Mouse (Mus musculus) limb, embryonic 14.5 days (tissue): ENCODE data around the gene Nin. TPM values are rescaled to one million over a fixed set of nuclear protein-coding genes. Genes with fewer than 3 reads are reported as not detected.

ENCODE experiments used
- ATAC-seq: fragments of 200-750 bp; cut with Nextera tagmentation; 2 replicates; pipeline ENCODE4 v1.8.0; 2017; ENCODE audit warnings: low read depth, moderate number of reproducible peaks, moderate TSS enrichment; ENCODE audit not compliant: low FRiP score
- DNase-seq: peaks from one replicate; pipeline ENCODE4 v3.0.0-alpha.2; 2015; ENCODE audit warnings: low spot score
- H3K27ac ChIP-seq: fragments of 300-500 bp; sonication (generic); replicated peaks from 2 replicates; pipeline ENCODE4 v1.5.1; 2014; ENCODE audit warnings: low read depth, mild to moderate bottlenecking, low read length, moderate library complexity, mixed read lengths
- H3K27me3 ChIP-seq: fragments of 300-500 bp; sonication (generic); 2 replicates; pipeline ENCODE4 v1.6.1; 2014; ENCODE audit warnings: low read length, mixed read lengths; ENCODE audit not compliant: control insufficient read depth, insufficient read depth
- H3K36me3 ChIP-seq: fragments of 300-500 bp; sonication (generic); 2 replicates; pipeline ENCODE4 v1.6.1; 2014; ENCODE audit warnings: mild to moderate bottlenecking, low read length, moderate library complexity, mixed read lengths; ENCODE audit not compliant: control insufficient read depth, insufficient read depth
- H3K4me1 ChIP-seq: fragments of 300-500 bp; sonication (generic); 2 replicates; pipeline ENCODE4 v1.6.1; 2014; ENCODE audit warnings: antibody characterized with exemption, low read length, mixed read lengths; ENCODE audit not compliant: control insufficient read depth, insufficient read depth
- H3K4me2 ChIP-seq: fragments of 300-500 bp; sonication (generic); replicated peaks from 2 replicates; pipeline ENCODE4 v1.6.1; 2014; ENCODE audit warnings: low read depth, mild to moderate bottlenecking, low read length, moderate library complexity; ENCODE audit not compliant: severe bottlenecking
- H3K4me3 ChIP-seq: fragments of 300-500 bp; sonication (generic); replicated peaks from 2 replicates; pipeline ENCODE4 v1.5.1; 2014; ENCODE audit warnings: low read length
- H3K9ac ChIP-seq: fragments of 300-500 bp; sonication (generic); 2 replicates; pipeline ENCODE4 v1.6.1; 2014; ENCODE audit warnings: mild to moderate bottlenecking, low read depth, low read length, moderate library complexity; ENCODE audit not compliant: severe bottlenecking
- H3K9me3 ChIP-seq: fragments of 300-500 bp; sonication (generic); 2 replicates; pipeline ENCODE4 v1.6.1; 2016; ENCODE audit warnings: low read length; ENCODE audit not compliant: control insufficient read depth
- POLR2A ChIP-seq: fragments of 200-500 bp; IDR thresholded peaks from 2 replicates; pipeline ENCODE4 v1.8.0; 2012; ENCODE audit warnings: inconsistent platforms, mild to moderate bottlenecking, moderate library complexity, borderline replicate concordance; ENCODE audit not compliant: insufficient read depth, insufficient read length; ENCODE audit errors: extremely low read depth
- WGBS: fragments of 180-500 bp; shearing (Covaris S2); extraction: QIAGEN DNeasy Blood & Tissue Kit; methylation state at CpG from one replicate; pipeline ENCODE4 v1.1.7; 2014; 5-methylcytosine and 5-hydroxymethylcytosine counted together
- polyA plus RNA-seq, 2 experiments: library from polyadenylated mRNA; depleted of rRNA in 1 of 2; stranded (reverse) in 1 of 2; unstranded in 1 of 2; fragments of >200 nt; fragmentation: Nextera tagmentation in 1 of 2; extraction: Ambion mirVana in 1 of 2; gene quantifications; 2 replicates each; pipeline versions ENCODE4 v1.2.1 to v1.2.3; 2012 to 2014

Gene Nin
- polyA plus RNA-seq, 2 experiments: 13.7 to 16.9 TPM

GRCm38 (mm10) chr12:69998186-69998983 is 115.1 kb downstream of the Nin start:
- Histone ChIP-seq H3K27ac (no peak overlapping the region), H3K9me3 (no peaks in the 10 kb centered on the region; the same call in 1 of the 2 replicates), H3K9ac (no peak overlapping the region), H3K36me3 (no peaks in the 10 kb centered on the region), H3K4me3 (no peak overlapping the region), H3K4me2 (no peak overlapping the region), H3K27me3 (no peaks in the 10 kb centered on the region), H3K4me1 (0 out of 2 replicates have a peak, but pooled peaks cover 3% of the 10 kb centered on the region)
- DNase-seq (no peak), ATAC-seq (no peak)
- no peak for TF ChIP-seq POLR2A
- WGBS: 79% methylated on average over 13 of the region's 13 CpGs

GRCm38 (mm10) chr12:69995382-69995781 is 118.1 kb downstream of the Nin start:
- Histone ChIP-seq H3K27ac (no peak overlapping the region), H3K4me2 (no peak overlapping the region), H3K27me3 (no peaks in the 10 kb centered on the region), H3K36me3 (no peaks in the 10 kb centered on the region), H3K9me3 (no peaks in the 10 kb centered on the region; the same call in 1 of the 2 replicates), H3K4me3 (no peak overlapping the region), H3K4me1 (0 out of 2 replicates have a peak, but pooled peaks cover 3% of the 10 kb centered on the region), H3K9ac (no peak overlapping the region)
- 49% methylated on average over 3 of the region's 3 CpGs for WGBS
- no peak for DNase-seq
- ATAC-seq: no peak
- TF ChIP-seq POLR2A: no peak

- H3K36me3 ChIP-seq: peaks cover 26% of the 10 kb centered on the region
- H3K4me3 ChIP-seq: peak within 1 kb of the TSS; percentile 77
- peak; percentile 81; the same call in 1 of the 2 replicates for TF ChIP-seq POLR2A
- ATAC-seq (peak; percentile 89), DNase-seq (peak; percentile 76)
- H3K4me1 ChIP-seq: peaks cover 9% of the 10 kb centered on the region
- no peaks in the 10 kb centered on the region for H3K9me3 ChIP-seq
- peak within 1 kb of the TSS; percentile 55 for H3K4me2 ChIP-seq
- peak within 1 kb of the TSS; percentile 89 for H3K27ac ChIP-seq
- no peaks in the 10 kb centered on the region for H3K27me3 ChIP-seq
- H3K9ac ChIP-seq: peak within 1 kb of the TSS; percentile 95
- WGBS: 0% methylated on average over 22 of the region's 102 CpGs
Measured at GRCm38 (mm10) chr12:69986786-69987497, 126.6 kb downstream of the Nin start, which contains the start of gene Sav1. Sav1 (minus strand) TSS chr12:69987002.

GRCm38 (mm10) chr12:69986241-69986762 is 127.2 kb downstream of the Nin start:
- Histone ChIP-seq H3K36me3 (peaks cover 29% of the 10 kb centered on the region), H3K4me3 (peak overlapping the region; percentile 77), H3K9me3 (no peaks in the 10 kb centered on the region), H3K4me2 (peak overlapping the region; percentile 55), H3K9ac (peak overlapping the region; percentile 95), H3K27me3 (no peaks in the 10 kb centered on the region), H3K27ac (peak overlapping the region; percentile 89), H3K4me1 (peaks cover 9% of the 10 kb centered on the region)
- no peak for TF ChIP-seq POLR2A
- 0% methylated on average over 26 of the region's 36 CpGs for WGBS
- ATAC-seq (peak; percentile 64), DNase-seq (peak; percentile 10)

- no peak for DNase-seq
- Histone ChIP-seq H3K4me1 (peaks cover 9% of the 10 kb centered on the region), H3K27me3 (no peaks in the 10 kb centered on the region), H3K36me3 (peaks cover 35% of the 10 kb centered on the region), H3K4me3 (peak overlapping the region; percentile 77), H3K9me3 (no peaks in the 10 kb centered on the region), H3K27ac (no peak overlapping the region), H3K4me2 (peak overlapping the region; percentile 55), H3K9ac (peak overlapping the region; percentile 95)
- no peak for ATAC-seq
- no peak for TF ChIP-seq POLR2A
- WGBS: 28% methylated on average over 4 of the region's 4 CpGs
Measured at GRCm38 (mm10) chr12:69985546-69985945, 128.0 kb downstream of the Nin start.
